8 mouse cellular contexts compared by ENCODE assay signal in genomic region chr1:132417319-132418251, GRCm38 (mm10). TPM values are rescaled to one million over a fixed set of nuclear protein-coding genes. Genes with fewer than 3 reads are reported as not detected.
A peak's percentile ranks its signal among the peaks of the same experiment; 100 is the strongest.
DNase-seq lines count a peak whose midpoint lies in the region; ATAC-seq lines count a peak whose summit lies in the region.

TSS of gene Dstyk (plus strand) at chr1:132417555.

- peak; percentile 76 for DNase-seq in c-Kit-negative CD71-positive TER-119-positive erythroid progenitor cells, embryonic 14.5 days (ENCODE audit: low read depth, low spot score)
- DNase-seq in fibroblast of lung, adult 2 months (ENCODE audit: low read depth), result peak; percentile 87
- DNase-seq in kidney, postnatal 14 days, result peak; percentile 97
- peak; percentile 86 for DNase-seq in liver, embryonic 13.5 days
- peak; percentile 92 for DNase-seq in neural tube, embryonic 10.5 days (ENCODE audit: extremely low spot score, low spot score)

- no peaks in the 10 kb centered on the region for H3K27me3 ChIP-seq in heart, embryonic 14.5 days (ENCODE audit: control insufficient read depth, insufficient read depth, low read length)
- H3K27me3 ChIP-seq in liver, embryonic 13.5 days, result no peaks in the 10 kb centered on the region
- no peaks in the 10 kb centered on the region for H3K27me3 ChIP-seq in stomach, embryonic 16.5 days (ENCODE audit: control insufficient read depth, insufficient read depth, low read length)

- no peaks in the 10 kb centered on the region for H3K9me3 ChIP-seq in heart, embryonic 14.5 days (ENCODE audit: control insufficient read depth, low read length)
- H3K9me3 ChIP-seq in liver, embryonic 13.5 days (replicated peaks), result no peaks in the 10 kb centered on the region
- H3K9me3 ChIP-seq in stomach, embryonic 16.5 days (replicated peaks; ENCODE audit: control insufficient read depth, low read length), result no peaks in the 10 kb centered on the region

- H3K27ac ChIP-seq in heart, embryonic 14.5 days (replicated peaks in 1 of 2; ENCODE audit: control insufficient read depth in 1 of 2, insufficient read depth in 1 of 2, low read depth in 2 of 2, low read length in 2 of 2), result peak within 1 kb of the TSS; percentile 74 to 86
- peak within 1 kb of the TSS; percentile 95 for H3K27ac ChIP-seq in liver, embryonic 13.5 days
- peak within 1 kb of the TSS; percentile 93 for H3K27ac ChIP-seq in stomach, embryonic 16.5 days (ENCODE audit: low read length)

- peak within 1 kb of the TSS; percentile 76 for H3K9ac ChIP-seq in heart, embryonic 14.5 days (ENCODE audit: low read length)
- peak within 1 kb of the TSS; percentile 92 for H3K9ac ChIP-seq in liver, embryonic 13.5 days
- peak within 1 kb of the TSS; percentile 90 for H3K9ac ChIP-seq in stomach, embryonic 16.5 days (ENCODE audit: low read length)

- WGBS in heart, embryonic 14.5 days, result under 1% methylated on average over 78 of the region's 85 CpGs
- WGBS in liver, embryonic 13.5 days (ENCODE audit: insufficient replicate concordance), result 1% methylated on average over 83 of the region's 85 CpGs
- WGBS in stomach, embryonic 16.5 days, result under 1% methylated on average over 84 of the region's 85 CpGs

- ATAC-seq in CD4-positive, CD25-positive, alpha-beta regulatory T cell, adult 4 months, result peak; percentile 91
- ATAC-seq in heart, embryonic 14.5 days (ENCODE audit: insufficient number of reproducible peaks, insufficient read depth, low FRiP score, low read depth), result peak; percentile 96
- ATAC-seq in liver, embryonic 13.5 days (ENCODE audit: low read depth), result peak; percentile 97
- peak; percentile 100 for ATAC-seq in stomach, embryonic 16.5 days (ENCODE audit: insufficient read depth, low FRiP score)

- H3K4me1 ChIP-seq in heart, embryonic 14.5 days (ENCODE audit: control insufficient read depth in 2 of 2, insufficient read depth in 2 of 2, low read length in 2 of 2), result peaks cover 2 to 15% of the 10 kb centered on the region in 2 experiments
- H3K4me1 ChIP-seq in liver, embryonic 13.5 days (replicated peaks), result peaks cover 47% of the 10 kb centered on the region
- H3K4me1 ChIP-seq in stomach, embryonic 16.5 days (ENCODE audit: control insufficient read depth, insufficient read depth, low read length), result peaks cover 11% of the 10 kb centered on the region; the same call in 1 of the 2 replicates

- peak within 1 kb of the TSS; percentile 77 for H3K4me2 ChIP-seq in heart, embryonic 14.5 days (ENCODE audit: low read length)
- peak within 1 kb of the TSS; percentile 84 for H3K4me2 ChIP-seq in liver, embryonic 13.5 days
- H3K4me2 ChIP-seq in stomach, embryonic 16.5 days (ENCODE audit: low read depth, low read length), result peak within 1 kb of the TSS; percentile 69

- H3K4me3 ChIP-seq in heart, embryonic 14.5 days (ENCODE audit: control insufficient read depth in 1 of 2, insufficient read depth in 1 of 2, low read depth in 1 of 2, low read length in 2 of 2), result peak within 1 kb of the TSS; percentile 57 to 90
- peak within 1 kb of the TSS; percentile 83 for H3K4me3 ChIP-seq in liver, embryonic 13.5 days (replicated peaks)
- peak within 1 kb of the TSS; percentile 90 for H3K4me3 ChIP-seq in stomach, embryonic 16.5 days (replicated peaks; ENCODE audit: low read length)

- no peaks in the 10 kb centered on the region for H3K36me3 ChIP-seq in heart, embryonic 14.5 days (ENCODE audit: control insufficient read depth, insufficient read depth, low read length)
- H3K36me3 ChIP-seq in liver, embryonic 13.5 days, result peaks cover 2% of the 10 kb centered on the region; the same call in 1 of the 2 replicates
- no peaks in the 10 kb centered on the region for H3K36me3 ChIP-seq in stomach, embryonic 16.5 days (ENCODE audit: control insufficient read depth, insufficient read depth, low read length)

RNA-seq across cellular contexts. Expression of gene Dstyk, which starts in this region (rescaled TPM):
- 1 to 10 TPM; 4.9 to 7.1 TPM for polyA plus RNA-seq in CD4-positive, CD25-positive, alpha-beta regulatory T cell, adult 4 months (2017; shearing (Covaris generic))
- polyA plus RNA-seq in heart, embryonic 14.5 days (2014; fragmentation: Nextera tagmentation; extraction: Ambion mirVana), result 11.4 and 12.2 TPM in 2 replicates
- polyA plus RNA-seq in liver, embryonic 13.5 days (2015; fragmentation: Nextera tagmentation; extraction: Ambion mirVana), result 3.7 and 3.8 TPM in 2 replicates
- polyA plus RNA-seq in stomach, embryonic 16.5 days (2015; fragmentation: Nextera tagmentation; extraction: Ambion mirVana), result 11.6 and 12.3 TPM in 2 replicates

Comparison
In these comparisons a context has a peak if more than half of its experiments do, and no peak if none do; other contexts are left out.
1. Peak in every context shown above with its lines: DNase-seq, ATAC-seq, H3K4me3 ChIP-seq and H3K27ac ChIP-seq.